Mouse (Mus musculus) kidney, postnatal 0 days (tissue): ENCODE data around the gene Elac2. TPM values are rescaled to one million over a fixed set of nuclear protein-coding genes. Genes with fewer than 3 reads are reported as not detected.

Experiments
- ATAC-seq: fragments of 200-750 bp; cut with Nextera tagmentation; replicated peaks from 2 replicates; pipeline ENCODE4 v1.8.0; 2017; ENCODE audit warnings: low read depth, moderate number of reproducible peaks, moderate TSS enrichment, moderate library complexity; ENCODE audit not compliant: low FRiP score
- DNase-seq: peaks from one replicate; pipeline ENCODE4 v3.0.0-alpha.2; 2016; ENCODE audit warnings: low spot score
- H3K27ac ChIP-seq: fragments of 300-500 bp; sonication (generic); 2 replicates; pipeline ENCODE4 v1.5.1; 2014; ENCODE audit warnings: mild to moderate bottlenecking
- H3K27me3 ChIP-seq: fragments of 300-500 bp; sonication (generic); 2 replicates; pipeline ENCODE4 v1.6.1; 2014; ENCODE audit warnings: low read length, mixed read lengths; ENCODE audit not compliant: insufficient read depth
- H3K36me3 ChIP-seq: fragments of 300-500 bp; sonication (generic); 2 replicates; pipeline ENCODE4 v1.6.1; 2014; ENCODE audit warnings: low read length, mixed read lengths; ENCODE audit not compliant: insufficient read depth
- H3K4me1 ChIP-seq: fragments of 300-500 bp; sonication (generic); replicated peaks from 2 replicates; pipeline ENCODE4 v1.6.1; 2014; ENCODE audit warnings: antibody characterized with exemption, low read length, mixed read lengths; ENCODE audit not compliant: insufficient read depth
- H3K4me2 ChIP-seq: fragments of 300-500 bp; sonication (generic); 2 replicates; pipeline ENCODE4 v1.6.1; 2014; ENCODE audit warnings: mild to moderate bottlenecking, low read length, moderate library complexity, mixed read lengths
- H3K4me3 ChIP-seq: fragments of 300-500 bp; sonication (generic); replicated peaks from 2 replicates; pipeline ENCODE4 v1.5.1; 2014; ENCODE audit warnings: low read depth, low read length
- H3K9ac ChIP-seq: fragments of 300-500 bp; sonication (generic); 2 replicates; pipeline ENCODE4 v1.6.1; 2014; ENCODE audit warnings: low read depth, low read length
- H3K9me3 ChIP-seq: fragments of 300-500 bp; sonication (generic); replicated peaks from 2 replicates; pipeline ENCODE4 v1.6.1; 2016; ENCODE audit warnings: low read length, inconsistent platforms, mixed read lengths
- CTCF ChIP-seq: IDR thresholded peaks from 2 replicates; pipeline ENCODE4 v1.5.1; 2016; ENCODE audit warnings: antibody characterized with exemption, low read depth, mild to moderate bottlenecking, moderate library complexity
- WGBS: fragments of 180-500 bp; shearing (Covaris S2); extraction: QIAGEN DNeasy Blood & Tissue Kit; methylation state at CpG from one replicate; pipeline ENCODE4 v1.1.7; 2014; 5-methylcytosine and 5-hydroxymethylcytosine counted together
- polyA plus RNA-seq: library from polyadenylated mRNA; unstranded; fragments of >200 nt; fragmentation: Nextera tagmentation; extraction: Ambion mirVana; gene quantifications from 2 replicates; pipeline ENCODE4 v1.2.1, GENCODE M21; 2015

The Elac2 gene
- polyA plus RNA-seq, 1 experiment from 2014 or later: 19.5 TPM

- no peaks in the 10 kb centered on the region for H3K36me3 ChIP-seq
- no peak overlapping the region for H3K9ac ChIP-seq
- H3K9me3 ChIP-seq: no peaks in the 10 kb centered on the region
- no peaks in the 10 kb centered on the region; the same call in 1 of the 2 replicates for H3K4me1 ChIP-seq
- no peaks in the 10 kb centered on the region for H3K27me3 ChIP-seq
- no peak overlapping the region for H3K27ac ChIP-seq
- no peak for TF ChIP-seq CTCF
- WGBS: 4% methylated on average over 16 of the region's 16 CpGs
- H3K4me2 ChIP-seq: peak overlapping the region; percentile 47
- DNase-seq (peak; percentile 76), ATAC-seq (peak; percentile 79; the same call in 1 of the 2 replicates)
- H3K4me3 ChIP-seq: no peak overlapping the region; the same call in 1 of the 2 replicates
Measured at GRCm38 (mm10) chr11:64956962-64957729, 21.7 kb upstream of the Elac2 start.

- Histone ChIP-seq H3K4me1 (no peaks in the 10 kb centered on the region; the same call in 1 of the 2 replicates), H3K4me2 (no peak overlapping the region), H3K9ac (no peak overlapping the region), H3K36me3 (no peaks in the 10 kb centered on the region), H3K9me3 (no peaks in the 10 kb centered on the region), H3K27me3 (no peaks in the 10 kb centered on the region), H3K4me3 (no peak overlapping the region), H3K27ac (no peak overlapping the region)
- TF ChIP-seq CTCF: no peak
- ATAC-seq (no peak), DNase-seq (no peak)
- 83% methylated on average over 2 of the region's 2 CpGs for WGBS
Measured at GRCm38 (mm10) chr11:64962629-64963028, 16.2 kb upstream of the Elac2 start.

GRCm38 (mm10) chr11:64968507-64968906, 10.3 kb upstream of the Elac2 start:
- H3K36me3 ChIP-seq: no peaks in the 10 kb centered on the region
- peak; percentile 91 for TF ChIP-seq CTCF
- 8% methylated on average over 3 of the region's 3 CpGs for WGBS
- H3K9ac ChIP-seq: no peak overlapping the region
- no peak overlapping the region for H3K4me3 ChIP-seq
- no peak overlapping the region for H3K4me2 ChIP-seq
- ATAC-seq (peak; percentile 74; the same call in 1 of the 2 replicates), DNase-seq (peak; percentile 90)
- no peaks in the 10 kb centered on the region for H3K4me1 ChIP-seq
- H3K27ac ChIP-seq: no peak overlapping the region
- no peaks in the 10 kb centered on the region for H3K9me3 ChIP-seq
- no peaks in the 10 kb centered on the region for H3K27me3 ChIP-seq

GRCm38 (mm10) chr11:64968939-64969342, 9.9 kb upstream of the Elac2 start:
- ATAC-seq (no peak), DNase-seq (no peak)
- Histone ChIP-seq H3K9me3 (no peaks in the 10 kb centered on the region), H3K4me3 (no peak overlapping the region), H3K4me1 (no peaks in the 10 kb centered on the region), H3K4me2 (no peak overlapping the region), H3K27me3 (no peaks in the 10 kb centered on the region), H3K9ac (no peak overlapping the region), H3K36me3 (no peaks in the 10 kb centered on the region), H3K27ac (no peak overlapping the region)
- whole genome bisulfite sequencing: 52% methylated on average over 4 of the region's 4 CpGs
- no peak for TF ChIP-seq CTCF

GRCm38 (mm10) chr11:64971471-64971988, 7.3 kb upstream of the Elac2 start:
- Histone ChIP-seq H3K36me3 (no peaks in the 10 kb centered on the region), H3K4me1 (no peaks in the 10 kb centered on the region), H3K4me3 (no peak overlapping the region), H3K27me3 (no peaks in the 10 kb centered on the region), H3K4me2 (no peak overlapping the region), H3K27ac (no peak overlapping the region), H3K9me3 (no peaks in the 10 kb centered on the region), H3K9ac (no peak overlapping the region)
- no peak for TF ChIP-seq CTCF
- WGBS: 62% methylated on average over 3 of the region's 3 CpGs
- DNase-seq: no peak
- no peak for ATAC-seq

GRCm38 (mm10) chr11:64972418-64972817, 6.4 kb upstream of the Elac2 start:
- Histone ChIP-seq H3K27ac (no peak overlapping the region), H3K36me3 (no peaks in the 10 kb centered on the region), H3K4me3 (no peak overlapping the region), H3K4me1 (no peaks in the 10 kb centered on the region), H3K27me3 (no peaks in the 10 kb centered on the region), H3K9ac (no peak overlapping the region), H3K4me2 (no peak overlapping the region), H3K9me3 (no peaks in the 10 kb centered on the region)
- ATAC-seq (no peak), DNase-seq (no peak)
- TF ChIP-seq CTCF: no peak
- WGBS: 79% methylated on average over 2 of the region's 2 CpGs
